Mouse (Mus musculus) intestine, embryonic 15.5 days (tissue): Measurements from ENCODE around the gene Gm17657. TPM values are rescaled to one million over a fixed set of nuclear protein-coding genes. Genes with fewer than 3 reads are reported as not detected.

Experiments
- ATAC-seq: fragments of 200-750 bp; cut with Nextera tagmentation; 2 replicates; pipeline ENCODE4 v1.8.0; 2017; ENCODE audit warnings: moderate TSS enrichment, moderate library complexity
- H3K27ac ChIP-seq: fragments of 300-500 bp; sonication (generic); 2 replicates; pipeline ENCODE4 v1.5.1; 2015; ENCODE audit warnings: mild to moderate bottlenecking, inconsistent platforms
- H3K27me3 ChIP-seq: fragments of 300-500 bp; sonication (generic); replicated peaks from 2 replicates; pipeline ENCODE4 v1.6.1; 2015; ENCODE audit warnings: inconsistent platforms
- H3K36me3 ChIP-seq: fragments of 300-500 bp; sonication (generic); 2 replicates; pipeline ENCODE4 v1.6.1; 2015; ENCODE audit warnings: inconsistent platforms
- H3K4me1 ChIP-seq: fragments of 300-500 bp; sonication (generic); replicated peaks from 2 replicates; pipeline ENCODE4 v1.6.1; 2015; ENCODE audit warnings: inconsistent platforms
- H3K4me2 ChIP-seq: fragments of 300-500 bp; sonication (generic); replicated peaks from 2 replicates; pipeline ENCODE4 v1.6.1; 2015; ENCODE audit warnings: mild to moderate bottlenecking, inconsistent platforms
- H3K4me3 ChIP-seq: fragments of 300-500 bp; sonication (generic); replicated peaks from 2 replicates; pipeline ENCODE4 v1.5.1; 2015; ENCODE audit warnings: inconsistent platforms
- H3K9ac ChIP-seq: fragments of 300-500 bp; sonication (generic); 2 replicates; pipeline ENCODE4 v1.6.1; 2015; ENCODE audit warnings: inconsistent platforms
- H3K9me3 ChIP-seq: fragments of 300-500 bp; sonication (generic); 2 replicates; pipeline ENCODE4 v1.6.1; 2016; ENCODE audit warnings: inconsistent platforms
- WGBS: fragments of 180-500 bp; shearing (Covaris S2); methylation state at CpG from one replicate; pipeline ENCODE4 v1.1.7; 2015; 5-methylcytosine and 5-hydroxymethylcytosine counted together
- polyA plus RNA-seq: library from polyadenylated mRNA; unstranded; fragments of >200 nt; fragmentation: Nextera tagmentation; extraction: Ambion mirVana; gene quantifications from 2 replicates; pipeline ENCODE4 v1.2.1, GENCODE M21; 2015

Gene Gm17657
- polyA plus RNA-seq, 1 experiment from 2014 or later = not detected

GRCm38 (mm10) chr17:29569831-29570230, 20.4 kb upstream of the Gm17657 start:
- no peak for ATAC-seq
- WGBS = 90% methylated on average over 6 of the region's 6 CpGs
- H3K27me3 ChIP-seq = no peaks in the 10 kb centered on the region
- H3K4me3 ChIP-seq = no peak overlapping the region
- H3K4me2 ChIP-seq = no peak overlapping the region
- H3K4me1 ChIP-seq = no peaks in the 10 kb centered on the region
- H3K27ac ChIP-seq = no peak overlapping the region
- H3K9ac ChIP-seq = no peak overlapping the region
- no peaks in the 10 kb centered on the region for H3K9me3 ChIP-seq
- peaks cover 12% of the 10 kb centered on the region for H3K36me3 ChIP-seq

GRCm38 (mm10) chr17:29568435-29568834, 19.0 kb upstream of the Gm17657 start:
- Histone ChIP-seq H3K4me3 (no peak overlapping the region), H3K4me2 (no peak overlapping the region), H3K9me3 (no peaks in the 10 kb centered on the region), H3K4me1 (no peaks in the 10 kb centered on the region), H3K36me3 (peaks cover 13% of the 10 kb centered on the region), H3K9ac (no peak overlapping the region), H3K27me3 (no peaks in the 10 kb centered on the region), H3K27ac (no peak overlapping the region)
- ATAC-seq = no peak
- 91% methylated on average over 15 of the region's 15 CpGs for WGBS

- no peak overlapping the region for H3K4me2 ChIP-seq
- H3K4me3 ChIP-seq = no peak overlapping the region
- 96% methylated on average over 5 of the region's 5 CpGs for WGBS
- no peak overlapping the region for H3K9ac ChIP-seq
- H3K36me3 ChIP-seq = peaks cover 8% of the 10 kb centered on the region
- H3K27me3 ChIP-seq = no peaks in the 10 kb centered on the region
- no peak overlapping the region for H3K27ac ChIP-seq
- ATAC-seq = no peak
- H3K4me1 ChIP-seq = no peaks in the 10 kb centered on the region
- H3K9me3 ChIP-seq = no peaks in the 10 kb centered on the region
Observed at GRCm38 (mm10) chr17:29565521-29565920, 16.1 kb upstream of the Gm17657 start.

- 68% methylated on average over 5 of the region's 5 CpGs for WGBS
- Histone ChIP-seq H3K27me3 (no peaks in the 10 kb centered on the region), H3K4me2 (no peak overlapping the region)
Observed at GRCm38 (mm10) chr17:29558476-29558875, 9.0 kb upstream of the Gm17657 start.

GRCm38 (mm10) chr17:29556893-29557292, 7.5 kb upstream of the Gm17657 start:
- no peaks in the 10 kb centered on the region for H3K27me3 ChIP-seq
- H3K36me3 ChIP-seq = no peaks in the 10 kb centered on the region
- no peak overlapping the region for H3K4me3 ChIP-seq
- H3K9me3 ChIP-seq = no peaks in the 10 kb centered on the region
- peak; percentile 86 for ATAC-seq
- H3K9ac ChIP-seq = no peak overlapping the region; the same call in 1 of the 2 replicates
- 40% methylated on average over 7 of the region's 7 CpGs for WGBS
- peaks cover 14% of the 10 kb centered on the region for H3K4me1 ChIP-seq
- peak overlapping the region; percentile 78 for H3K27ac ChIP-seq
- H3K4me2 ChIP-seq = no peak overlapping the region; the same call in 1 of the 2 replicates

More at GRCm38 (mm10) chr17:29558476-29558875, 9.0 kb upstream of the Gm17657 start:
- H3K9me3 ChIP-seq = no peaks in the 10 kb centered on the region
- ATAC-seq = no peak
- H3K4me3 ChIP-seq = no peak overlapping the region
- H3K4me1 ChIP-seq = peaks cover 14% of the 10 kb centered on the region
- no peak overlapping the region for H3K9ac ChIP-seq
- no peak overlapping the region for H3K27ac ChIP-seq
- H3K36me3 ChIP-seq = no peaks in the 10 kb centered on the region

GRCm38 (mm10) chr17:29556456-29556855, 7.0 kb upstream of the Gm17657 start:
- no peaks in the 10 kb centered on the region for H3K27me3 ChIP-seq
- no peaks in the 10 kb centered on the region for H3K36me3 ChIP-seq
- peaks cover 14% of the 10 kb centered on the region for H3K4me1 ChIP-seq
- H3K4me2 ChIP-seq = no peak overlapping the region; the same call in 1 of the 2 replicates
- no peak overlapping the region for H3K4me3 ChIP-seq
- H3K27ac ChIP-seq = peak overlapping the region; percentile 78
- no peaks in the 10 kb centered on the region for H3K9me3 ChIP-seq
- H3K9ac ChIP-seq = no peak overlapping the region; the same call in 1 of the 2 replicates
- ATAC-seq = no peak; the same call in 1 of the 2 replicates
- WGBS = 82% methylated on average over 10 of the region's 10 CpGs

- H3K4me1 ChIP-seq = peaks cover 24% of the 10 kb centered on the region
- H3K4me2 ChIP-seq = no peak overlapping the region
- H3K9me3 ChIP-seq = no peaks in the 10 kb centered on the region
- H3K27me3 ChIP-seq = no peaks in the 10 kb centered on the region
- H3K4me3 ChIP-seq = no peak overlapping the region
- ATAC-seq = no peak
- no peak overlapping the region for H3K9ac ChIP-seq
- H3K27ac ChIP-seq = no peak overlapping the region
- no peaks in the 10 kb centered on the region for H3K36me3 ChIP-seq
Observed at GRCm38 (mm10) chr17:29554176-29554575, 4.7 kb upstream of the Gm17657 start.

GRCm38 (mm10) chr17:29552162-29552732, 2.8 kb upstream of the Gm17657 start, which contains the start of gene Tmem217:
Tmem217 (minus strand) TSS chr17:29552385.
- 0 out of 2 replicates have a peak within 1 kb of the TSS, but pooled peaks have one; percentile 94 for H3K4me3 ChIP-seq
- no peak within 1 kb of the TSS for H3K9ac ChIP-seq
- H3K4me2 ChIP-seq = peak within 1 kb of the TSS; percentile 95
- WGBS = 88% methylated on average over 5 of the region's 5 CpGs
- no peaks in the 10 kb centered on the region for H3K9me3 ChIP-seq
- no peak for ATAC-seq
- H3K36me3 ChIP-seq = no peaks in the 10 kb centered on the region
- no peak within 1 kb of the TSS for H3K27ac ChIP-seq
- no peaks in the 10 kb centered on the region for H3K27me3 ChIP-seq
- H3K4me1 ChIP-seq = peaks cover 19% of the 10 kb centered on the region

- H3K9ac ChIP-seq = peak overlapping the region; percentile 97; the same call in 1 of the 2 replicates
- no peaks in the 10 kb centered on the region for H3K27me3 ChIP-seq
- no peaks in the 10 kb centered on the region for H3K36me3 ChIP-seq
- WGBS = 44% methylated on average over 6 of the region's 6 CpGs
- no peak for ATAC-seq
- H3K4me1 ChIP-seq = peaks cover 10% of the 10 kb centered on the region; the same call in 1 of the 2 replicates
- H3K27ac ChIP-seq = no peak overlapping the region
- peak overlapping the region; percentile 94 for H3K4me3 ChIP-seq
- H3K9me3 ChIP-seq = no peaks in the 10 kb centered on the region
- peak overlapping the region; percentile 95 for H3K4me2 ChIP-seq
Observed at GRCm38 (mm10) chr17:29551019-29551418, 1.6 kb upstream of the Gm17657 start.

- 42% methylated on average over 8 of the region's 8 CpGs for WGBS
- peak overlapping the region; percentile 94; the same call in 1 of the 2 replicates for H3K4me3 ChIP-seq
- H3K4me1 ChIP-seq = peaks cover 10% of the 10 kb centered on the region; the same call in 1 of the 2 replicates
- H3K9me3 ChIP-seq = no peaks in the 10 kb centered on the region
- H3K36me3 ChIP-seq = no peaks in the 10 kb centered on the region
- H3K27ac ChIP-seq = no peak overlapping the region
- H3K27me3 ChIP-seq = no peaks in the 10 kb centered on the region
- H3K9ac ChIP-seq = no peak overlapping the region
- H3K4me2 ChIP-seq = peak overlapping the region; percentile 95
- 0 out of 2 replicates have a peak, but pooled peaks have one; percentile 6 for ATAC-seq
Observed at GRCm38 (mm10) chr17:29548994-29549393, 444 bp downstream of the Gm17657 start.

- no peaks in the 10 kb centered on the region for H3K27me3 ChIP-seq
- H3K4me3 ChIP-seq = no peak overlapping the region
- no peaks in the 10 kb centered on the region for H3K9me3 ChIP-seq
Observed at GRCm38 (mm10) chr17:29548494-29548893, 944 bp downstream of the Gm17657 start.

GRCm38 (mm10) chr17:29545241-29545640, 4.2 kb downstream of the Gm17657 start:
- ATAC-seq = no peak
- H3K9me3 ChIP-seq = no peaks in the 10 kb centered on the region
- H3K9ac ChIP-seq = no peak overlapping the region
- H3K4me3 ChIP-seq = no peak overlapping the region
- no peaks in the 10 kb centered on the region for H3K27me3 ChIP-seq
- 0 out of 2 replicates have a peak, but pooled peaks cover 1% of the 10 kb centered on the region for H3K4me1 ChIP-seq
- H3K4me2 ChIP-seq = no peak overlapping the region
- 90% methylated on average over 5 of the region's 5 CpGs for WGBS
- no peak overlapping the region for H3K27ac ChIP-seq
- H3K36me3 ChIP-seq = no peaks in the 10 kb centered on the region

More at GRCm38 (mm10) chr17:29548494-29548893, 944 bp downstream of the Gm17657 start:
- no peaks in the 10 kb centered on the region for H3K36me3 ChIP-seq
- H3K4me2 ChIP-seq = no peak overlapping the region
- no peak overlapping the region for H3K9ac ChIP-seq
- no peak for ATAC-seq
- H3K4me1 ChIP-seq = peaks cover 10% of the 10 kb centered on the region; the same call in 1 of the 2 replicates
- 75% methylated on average over 3 of the region's 3 CpGs for WGBS
- H3K27ac ChIP-seq = no peak overlapping the region

- WGBS = 72% methylated on average over 2 of the region's 2 CpGs
- Histone ChIP-seq H3K4me2 (no peak overlapping the region), H3K4me1 (no peaks in the 10 kb centered on the region)
Observed at GRCm38 (mm10) chr17:29544064-29544463, 5.4 kb downstream of the Gm17657 start.

More at GRCm38 (mm10) chr17:29544064-29544463, 5.4 kb downstream of the Gm17657 start:
- Histone ChIP-seq H3K9me3 (no peaks in the 10 kb centered on the region), H3K36me3 (no peaks in the 10 kb centered on the region), H3K27me3 (no peaks in the 10 kb centered on the region), H3K4me3 (no peak overlapping the region), H3K9ac (no peak overlapping the region), H3K27ac (no peak overlapping the region)
- no peak for ATAC-seq
